Mouse (Mus musculus) lung, embryonic 14.5 days (tissue): ENCODE results near the gene Spns1. TPM values are rescaled to one million over a fixed set of nuclear protein-coding genes. Genes with fewer than 3 reads are reported as not detected.
A peak's percentile ranks its signal among the peaks of the same experiment; 100 is the strongest.

Experiments
- ATAC-seq: fragments of 200-750 bp; cut with Nextera tagmentation; 2 replicates; pipeline ENCODE4 v1.8.0; 2017; ENCODE audit warnings: mild to moderate bottlenecking, moderate TSS enrichment, moderate library complexity; ENCODE audit not compliant: insufficient read depth
- DNase-seq: peaks from one replicate; pipeline ENCODE4 v3.0.0-alpha.2; 2015
- H3K27ac ChIP-seq: fragments of 300-500 bp; sonication (generic); 2 replicates; pipeline ENCODE4 v1.5.1; 2014; ENCODE audit warnings: low read depth, mild to moderate bottlenecking, moderate library complexity
- H3K27me3 ChIP-seq: fragments of 300-500 bp; sonication (generic); 2 replicates; pipeline ENCODE4 v1.6.1; 2014; ENCODE audit warnings: low read length, control low read depth; ENCODE audit not compliant: insufficient read depth
- H3K36me3 ChIP-seq: fragments of 300-500 bp; sonication (generic); 2 replicates; pipeline ENCODE4 v1.6.1; 2014; ENCODE audit warnings: control low read depth; ENCODE audit not compliant: insufficient read depth
- H3K4me1 ChIP-seq: fragments of 300-500 bp; sonication (generic); 2 replicates; pipeline ENCODE4 v1.6.1; 2014; ENCODE audit warnings: antibody characterized with exemption, control low read depth; ENCODE audit not compliant: insufficient read depth
- H3K4me2 ChIP-seq: fragments of 300-500 bp; sonication (generic); 2 replicates; pipeline ENCODE4 v1.6.1; 2014; ENCODE audit warnings: mild to moderate bottlenecking
- H3K4me3 ChIP-seq: fragments of 300-500 bp; sonication (generic); 2 replicates; pipeline ENCODE4 v1.5.1; 2014; ENCODE audit warnings: low read depth, low read length
- H3K9ac ChIP-seq: fragments of 300-500 bp; sonication (generic); 2 replicates; pipeline ENCODE4 v1.6.1; 2014
- H3K9me3 ChIP-seq: fragments of 300-500 bp; sonication (generic); 2 replicates; pipeline ENCODE4 v1.6.1; 2016; ENCODE audit warnings: low read depth, low read length, control low read depth
- CTCF ChIP-seq: IDR thresholded peaks from 2 replicates; pipeline ENCODE4 v1.5.1; 2016; ENCODE audit warnings: antibody characterized with exemption, low read depth
- WGBS: fragments of 180-500 bp; shearing (Covaris S2); extraction: QIAGEN DNeasy Blood & Tissue Kit; methylation state at CpG from one replicate; pipeline ENCODE4 v1.1.7; 2014; 5-methylcytosine and 5-hydroxymethylcytosine counted together
- polyA plus RNA-seq: library from polyadenylated mRNA; unstranded; fragments of >200 nt; fragmentation: Nextera tagmentation; extraction: Ambion mirVana; gene quantifications from 2 replicates; pipeline ENCODE4 v1.2.1, GENCODE M21; 2014

Gene Spns1
- polyA plus RNA-seq, 1 experiment from 2014 or later: 46.0 TPM

DNA sequence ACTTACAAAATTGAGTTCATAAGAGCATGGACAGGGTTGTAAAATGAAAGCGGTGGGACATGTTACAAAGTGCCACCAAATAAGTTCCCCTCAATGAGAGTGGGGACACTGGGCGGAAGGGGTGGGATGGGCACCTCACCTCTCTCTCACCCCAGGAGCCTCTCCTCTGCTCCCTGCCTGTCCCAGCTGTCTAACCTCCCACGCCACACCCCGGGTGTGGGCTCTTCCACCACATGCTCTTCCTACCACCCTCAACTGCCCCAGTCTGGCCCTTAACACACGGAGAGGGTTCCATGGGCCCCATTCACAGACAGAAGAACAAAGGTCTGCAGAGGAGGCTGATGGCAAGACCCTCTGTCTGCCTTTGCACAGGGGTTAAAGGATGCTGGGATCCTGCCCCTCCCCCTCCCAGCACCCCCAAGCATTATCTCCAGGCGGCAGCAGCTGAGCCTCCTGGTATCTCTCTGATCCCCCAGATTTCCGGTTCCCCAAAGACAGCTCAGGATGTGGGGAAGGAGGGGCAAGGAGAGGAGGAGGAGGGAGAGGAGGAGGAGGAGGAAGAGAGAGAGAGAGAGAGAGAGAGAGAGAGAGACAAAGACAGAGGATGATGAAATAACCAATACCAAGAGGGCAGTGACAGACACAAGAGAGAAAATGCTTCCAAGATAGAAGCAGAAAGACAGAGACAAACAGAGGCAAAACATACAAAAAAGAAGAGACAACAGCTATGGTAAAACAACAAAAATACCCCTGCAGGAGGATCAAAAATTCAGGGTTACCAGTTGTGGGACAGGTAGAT is 20.3 kb downstream of the Spns1 start:
- Histone ChIP-seq H3K27ac (no peak overlapping the region), H3K4me3 (no peak overlapping the region), H3K9me3 (no peaks in the 10 kb centered on the region), H3K27me3 (no peaks in the 10 kb centered on the region), H3K4me2 (no peak overlapping the region), H3K9ac (no peak overlapping the region), H3K4me1 (no peaks in the 10 kb centered on the region), H3K36me3 (no peaks in the 10 kb centered on the region)
- TF ChIP-seq CTCF: no peak
- ATAC-seq (no peak), DNase-seq (no peak)
- 44% methylated on average over 7 of the region's 7 CpGs for WGBS

GRCm38 (mm10) chr7:126355847-126356597 is 21.2 kb downstream of the Spns1 start:
- WGBS: 46% methylated on average over 5 of the region's 5 CpGs
- TF ChIP-seq CTCF: no peak
- no peaks in the 10 kb centered on the region for H3K9me3 ChIP-seq

GRCm38 (mm10) chr7:126354738-126355614 is 22.3 kb downstream of the Spns1 start:
- no peak for ATAC-seq
- H3K9me3 ChIP-seq: no peaks in the 10 kb centered on the region
- TF ChIP-seq CTCF: no peak
- no peak overlapping the region for H3K4me3 ChIP-seq
- no peak for DNase-seq
- 35% methylated on average over 14 of the region's 14 CpGs for WGBS
- no peaks in the 10 kb centered on the region for H3K4me1 ChIP-seq
- no peak overlapping the region for H3K27ac ChIP-seq
- H3K4me2 ChIP-seq: no peak overlapping the region
- no peak overlapping the region for H3K9ac ChIP-seq
- H3K36me3 ChIP-seq: no peaks in the 10 kb centered on the region
- no peaks in the 10 kb centered on the region for H3K27me3 ChIP-seq

More at GRCm38 (mm10) chr7:126355847-126356597, 21.2 kb downstream of the Spns1 start:
- Histone ChIP-seq H3K36me3 (no peaks in the 10 kb centered on the region), H3K9ac (no peak overlapping the region), H3K4me1 (no peaks in the 10 kb centered on the region), H3K4me3 (no peak overlapping the region), H3K27ac (no peak overlapping the region), H3K4me2 (no peak overlapping the region), H3K27me3 (no peaks in the 10 kb centered on the region)
- no peak for DNase-seq
- ATAC-seq: no peak

- Histone ChIP-seq H3K4me1 (no peaks in the 10 kb centered on the region), H3K9me3 (no peaks in the 10 kb centered on the region), H3K4me2 (no peak overlapping the region), H3K4me3 (no peak overlapping the region), H3K9ac (no peak overlapping the region), H3K27ac (no peak overlapping the region), H3K27me3 (no peaks in the 10 kb centered on the region), H3K36me3 (no peaks in the 10 kb centered on the region)
- ATAC-seq (no peak), DNase-seq (no peak)
- no peak for TF ChIP-seq CTCF
- 82% methylated on average over 3 of the region's 3 CpGs for WGBS
Measured at GRCm38 (mm10) chr7:126353994-126354365, 23.3 kb downstream of the Spns1 start.

GRCm38 (mm10) chr7:126353251-126353993 is 23.8 kb downstream of the Spns1 start:
- Histone ChIP-seq H3K36me3 (no peaks in the 10 kb centered on the region), H3K9ac (no peak overlapping the region), H3K4me3 (no peak overlapping the region), H3K4me2 (no peak overlapping the region), H3K27ac (no peak overlapping the region), H3K27me3 (no peaks in the 10 kb centered on the region), H3K4me1 (no peaks in the 10 kb centered on the region), H3K9me3 (no peaks in the 10 kb centered on the region)
- ATAC-seq (no peak), DNase-seq (no peak)
- TF ChIP-seq CTCF: no peak
- 55% methylated on average over 11 of the region's 11 CpGs for WGBS

- Histone ChIP-seq H3K4me1 (no peaks in the 10 kb centered on the region), H3K4me2 (peak overlapping the region; percentile 45), H3K4me3 (no peak overlapping the region), H3K27me3 (no peaks in the 10 kb centered on the region), H3K9ac (no peak overlapping the region), H3K9me3 (no peaks in the 10 kb centered on the region), H3K36me3 (no peaks in the 10 kb centered on the region), H3K27ac (peak overlapping the region; percentile 5; the same call in 1 of the 2 replicates)
- TF ChIP-seq CTCF: no peak
- WGBS: 42% methylated on average over 10 of the region's 10 CpGs
- no peak for ATAC-seq
- peak; percentile 23 for DNase-seq
Measured at GRCm38 (mm10) chr7:126351419-126351951, 25.8 kb downstream of the Spns1 start.
